Mouse (Mus musculus) spleen, adult 12 weeks (tissue): ENCODE data around the gene Cox7a1.

Source experiments
- DNase-seq: peaks from one replicate; pipeline ENCODE4 v3.0.0; 2022; ENCODE audit warnings: low spot score

Cox7a1 gene

DNA sequence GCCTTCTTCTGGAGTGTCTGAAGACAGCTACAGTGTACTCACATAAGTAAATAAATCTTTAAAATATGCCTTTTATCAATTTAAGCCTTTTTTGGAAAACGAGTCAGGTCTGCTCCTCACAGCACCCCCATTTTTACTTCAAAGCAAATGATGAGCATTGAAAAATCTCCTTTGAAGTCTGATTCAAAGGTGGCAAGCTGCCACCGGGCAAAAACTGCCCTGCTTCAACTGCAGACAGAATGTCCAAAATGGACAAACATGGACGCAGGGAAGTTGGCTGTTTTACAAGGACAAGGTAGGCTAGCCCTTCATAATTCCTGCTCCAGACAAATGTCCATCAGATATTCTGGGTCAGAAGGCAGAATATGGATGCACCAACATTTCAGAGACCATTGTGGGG, 37.5 kb downstream of the Cox7a1 start:
- no peak for DNase-seq

DNA sequence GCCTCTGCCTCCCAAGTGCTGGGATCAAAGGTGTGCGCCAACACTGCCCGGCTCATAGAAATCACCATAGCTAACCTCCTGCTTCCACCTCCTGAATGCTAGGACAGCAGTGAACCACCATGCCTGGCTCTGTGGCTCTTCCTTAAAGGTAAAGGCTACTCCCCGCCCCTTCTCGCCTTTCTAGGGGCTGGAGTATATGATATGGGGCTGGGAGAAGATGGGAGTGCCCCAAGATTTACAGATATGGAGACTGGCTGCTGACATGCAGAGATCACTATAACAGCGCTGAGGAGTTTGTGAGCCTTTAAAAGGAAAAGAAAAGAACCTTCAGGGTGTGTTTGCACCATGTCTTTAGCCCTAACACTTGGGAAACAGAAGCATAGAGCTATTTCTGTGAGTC, 38.3 kb downstream of the Cox7a1 start:
- no peak for DNase-seq

DNA sequence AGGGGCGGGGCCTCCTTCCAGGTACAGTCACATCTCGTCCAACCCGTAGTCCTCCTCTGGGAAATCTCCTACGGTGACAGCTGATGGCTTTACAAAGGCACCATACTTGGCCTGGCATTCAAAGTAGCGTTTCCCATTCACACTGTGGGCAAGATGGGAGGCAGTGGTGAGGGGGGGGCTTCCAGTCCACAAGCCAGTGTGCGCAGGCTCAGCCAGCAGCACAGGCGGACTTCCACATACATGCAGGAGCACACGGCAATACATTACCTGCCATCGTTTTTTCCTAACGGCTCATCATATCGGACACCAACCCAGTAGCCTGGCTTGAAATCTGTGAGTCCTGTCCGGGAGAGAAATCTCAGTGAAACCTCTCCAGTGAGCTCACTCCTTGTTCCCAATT, 40.3 kb downstream of the Cox7a1 start:
- no peak for DNase-seq

DNA sequence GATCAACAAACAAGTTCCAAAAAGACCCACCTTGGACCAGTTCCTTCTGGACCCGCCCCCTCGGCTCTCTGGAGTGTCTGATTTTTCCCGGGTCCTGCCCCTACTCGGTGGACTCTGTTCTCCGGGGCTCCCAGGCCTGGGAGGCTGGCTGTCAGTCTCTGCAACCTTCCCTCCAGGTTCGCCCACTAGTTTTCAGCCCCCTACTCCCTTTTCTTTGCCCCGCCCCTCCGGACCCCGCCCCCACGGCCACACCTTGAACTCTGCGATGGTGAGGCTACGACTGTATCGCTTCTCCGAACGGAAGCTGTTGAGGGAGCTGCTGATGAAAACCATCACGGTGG, 47.4 kb downstream of the Cox7a1 start:
- DNase-seq = no peak

DNA sequence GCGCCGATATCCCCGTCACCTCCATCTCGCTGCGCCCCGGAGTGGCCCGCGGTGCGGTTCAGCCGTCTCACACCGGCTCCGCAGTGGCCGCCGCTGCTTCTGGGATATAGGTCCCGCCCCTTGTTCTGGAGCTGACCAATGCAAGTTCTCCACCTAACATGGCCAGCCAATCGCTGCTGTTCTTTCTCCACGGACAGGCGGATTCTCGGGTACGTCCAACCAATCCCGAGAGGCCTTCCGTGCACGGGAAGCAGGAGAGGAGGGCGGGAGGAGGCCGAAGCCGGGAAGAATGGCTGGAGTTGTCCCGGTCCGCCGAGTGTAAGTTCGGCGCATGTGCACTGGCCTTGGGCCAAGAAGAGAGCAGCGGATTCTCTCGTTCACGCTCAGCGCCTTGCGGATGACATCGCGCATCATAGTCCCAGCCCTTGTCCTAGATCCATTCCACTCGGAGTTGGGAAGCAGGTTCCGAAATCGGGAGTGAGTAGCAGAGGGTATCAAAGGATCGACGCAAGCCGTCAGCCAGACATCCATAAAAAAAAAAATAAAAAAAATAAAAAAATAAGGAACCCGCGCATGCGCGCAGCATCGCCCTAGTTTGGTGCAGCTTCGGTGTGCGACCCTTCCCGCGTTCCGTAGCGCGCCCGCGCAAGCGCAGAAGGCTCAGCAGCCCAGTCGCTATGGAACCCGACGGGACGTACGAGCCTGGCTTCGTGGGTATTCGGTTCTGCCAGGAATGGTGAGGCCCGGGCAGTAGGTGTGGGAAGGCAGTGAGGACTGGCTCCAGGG, 47.9 kb downstream of the Cox7a1 start, which contains the start of the genes Polr2i and Tbcb:
Gene Polr2i (plus strand): TSS at position 280 of the 786 bp plus-strand sequence.
Gene Tbcb (minus strand): TSS at position 604 of the 786 bp plus-strand sequence.
- DNase-seq = peak; percentile 91

GRCm38 (mm10) chr7:30232631-30233148, 48.7 kb downstream of the Cox7a1 start:
- peak; percentile 35 for DNase-seq

GRCm38 (mm10) chr7:30233387-30233786, 49.4 kb downstream of the Cox7a1 start:
- DNase-seq = no peak

DNA sequence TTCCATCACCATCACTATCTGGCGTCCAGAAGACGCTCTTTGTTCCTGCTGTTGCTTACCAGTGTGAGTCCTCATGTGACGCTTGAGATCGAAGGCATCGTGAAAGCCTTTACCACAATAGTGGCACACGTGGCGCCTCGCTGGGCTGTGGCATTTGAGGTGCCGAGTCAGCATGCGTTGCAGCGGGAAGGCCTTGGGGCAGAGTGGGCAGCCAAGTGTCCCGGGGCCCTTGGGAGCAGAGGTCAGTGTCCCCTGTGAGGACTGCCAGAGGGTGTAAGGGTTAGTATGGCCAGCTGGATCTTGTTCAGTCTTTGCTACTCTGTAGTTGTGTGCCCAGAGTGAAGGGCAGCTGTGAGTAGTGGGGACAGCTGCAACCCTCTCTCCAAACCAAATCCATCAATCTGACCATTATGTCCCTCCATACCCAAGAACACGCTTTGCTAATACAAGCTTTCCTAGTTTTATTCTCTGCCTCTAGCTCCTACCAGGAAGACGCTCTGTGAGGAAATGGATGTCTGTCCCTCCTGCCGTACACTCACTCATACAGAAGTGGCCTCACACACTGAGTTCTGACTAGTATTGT, 50.4 kb downstream of the Cox7a1 start:
- DNase-seq = no peak

DNA sequence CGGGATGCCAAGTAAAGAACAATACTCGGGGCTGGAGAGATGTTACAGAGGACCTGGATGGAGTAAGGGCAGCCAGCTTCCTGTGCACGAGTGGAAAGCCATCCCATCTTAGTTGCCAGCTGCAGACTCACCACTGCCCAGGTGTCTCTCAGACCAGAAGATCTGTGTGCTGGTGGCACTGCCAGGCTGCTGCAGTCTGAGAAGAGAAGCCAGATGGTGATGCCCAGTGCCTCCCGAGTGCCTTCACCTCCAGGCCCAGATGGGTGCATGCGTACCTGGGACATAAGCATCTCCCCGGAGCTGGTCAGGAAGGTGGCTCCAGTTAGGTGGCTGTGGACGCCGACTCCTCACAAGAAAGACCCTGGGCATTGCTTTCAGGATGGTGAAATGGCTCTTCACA, 51.1 kb downstream of the Cox7a1 start:
- no peak for DNase-seq

DNA sequence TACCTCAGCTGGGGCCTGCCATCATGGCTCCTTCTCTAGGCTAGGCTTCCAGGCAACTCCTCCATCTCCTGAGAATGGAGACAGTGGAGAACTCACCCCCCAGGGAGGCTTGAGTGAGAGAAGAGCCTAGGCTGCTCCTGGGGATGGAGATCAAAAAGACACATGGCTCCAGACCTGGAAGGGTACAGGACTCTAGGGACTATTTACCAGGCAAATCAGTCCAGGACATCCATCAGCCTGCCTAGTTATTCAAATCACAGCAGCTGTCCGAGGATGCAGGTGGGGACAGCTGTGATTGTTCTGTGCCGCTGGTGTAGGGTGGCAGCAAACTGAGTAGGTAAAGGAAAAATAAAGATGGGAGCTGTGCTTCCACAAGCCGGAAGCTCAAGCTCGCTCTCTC, 51.7 kb downstream of the Cox7a1 start, which contains the start of gene Ovol3:
Gene Ovol3 (minus strand): TSS at position 101 of the 400 bp plus-strand sequence.
- DNase-seq = no peak
